Mouse (Mus musculus): ENCODE measurements at regions not wholly inside any gene's neighbourhood (a gene's known extent, or its start where the extent isn't known, plus 50 kb on each side); places are given as distances from the start of the nearest gene placed in this dataset.

- Histone ChIP-seq H3K36me3 (ENCODE audit: control insufficient read depth, insufficient read depth, low read length, poor library complexity, severe bottlenecking) (no peaks in the 10 kb centered on the region), H3K9ac (ENCODE audit: low read depth, poor library complexity, severe bottlenecking) (no peak overlapping the region), H3K27me3 (ENCODE audit: control insufficient read depth, insufficient read depth, low read length, poor library complexity, severe bottlenecking) (no peaks in the 10 kb centered on the region; the same call in 1 of the 2 replicates), H3K4me1 (ENCODE audit: control insufficient read depth, insufficient read depth, low read length) (no peaks in the 10 kb centered on the region), H3K9me3 (replicated peaks; ENCODE audit: control insufficient read depth, insufficient read depth, low read length, poor library complexity, severe bottlenecking) (no peaks in the 10 kb centered on the region), H3K4me3 (ENCODE audit: low read depth, low read length) (no peak overlapping the region), H3K27ac (ENCODE audit: insufficient read depth, low read length) (no peak overlapping the region)
- TF ChIP-seq CTCF (IDR thresholded peaks at IDR 0.05; ENCODE audit: low read depth, low read length) (no peak), POLR2A (IDR thresholded peaks at IDR 0.05; ENCODE audit: insufficient read depth, low read length) (no peak), EP300 (IDR thresholded peaks at IDR 0.05; ENCODE audit: insufficient read depth, low read depth, low read length) (no peak)
These were observed 502.8 kb upstream of the Tbx3 start for GRCm38 (mm10) chr5:119167718-119168117.

GRCm38 (mm10) chr5:119169274-119169673 lies 501.2 kb upstream of the Tbx3 start:
- no peak overlapping the region for H3K4me3 ChIP-seq (ENCODE audit: low read depth, low read length)
- H3K9ac ChIP-seq (ENCODE audit: low read depth, poor library complexity, severe bottlenecking), result no peak overlapping the region
- H3K4me1 ChIP-seq (ENCODE audit: control insufficient read depth, insufficient read depth, low read length), result no peaks in the 10 kb centered on the region
- TF ChIP-seq POLR2A (IDR thresholded peaks at IDR 0.05; ENCODE audit: insufficient read depth, low read length), result no peak
- no peak for TF ChIP-seq CTCF (IDR thresholded peaks at IDR 0.05; ENCODE audit: low read depth, low read length)
- H3K9me3 ChIP-seq (replicated peaks; ENCODE audit: control insufficient read depth, insufficient read depth, low read length, poor library complexity, severe bottlenecking), result no peaks in the 10 kb centered on the region
- H3K27ac ChIP-seq (ENCODE audit: insufficient read depth, low read length), result no peak overlapping the region
- no peaks in the 10 kb centered on the region; the same call in 1 of the 2 replicates for H3K27me3 ChIP-seq (ENCODE audit: control insufficient read depth, insufficient read depth, low read length, poor library complexity, severe bottlenecking)
- no peaks in the 10 kb centered on the region for H3K36me3 ChIP-seq (ENCODE audit: control insufficient read depth, insufficient read depth, low read length, poor library complexity, severe bottlenecking)

- no peak for TF ChIP-seq CTCF (IDR thresholded peaks at IDR 0.05; ENCODE audit: low read depth, low read length)
- no peak for TF ChIP-seq EP300 (IDR thresholded peaks at IDR 0.05; ENCODE audit: insufficient read depth, low read depth, low read length)
- no peak for TF ChIP-seq POLR2A (IDR thresholded peaks at IDR 0.05; ENCODE audit: insufficient read depth, low read length)
- H3K27me3 ChIP-seq (ENCODE audit: control insufficient read depth, insufficient read depth, low read length, poor library complexity, severe bottlenecking), result no peaks in the 10 kb centered on the region
- no peak overlapping the region for H3K4me3 ChIP-seq (ENCODE audit: low read depth, low read length)
- no peak overlapping the region for H3K9ac ChIP-seq (ENCODE audit: low read depth, poor library complexity, severe bottlenecking)
- no peak overlapping the region for H3K27ac ChIP-seq (ENCODE audit: insufficient read depth, low read length)
- no peaks in the 10 kb centered on the region for H3K9me3 ChIP-seq (replicated peaks; ENCODE audit: control insufficient read depth, insufficient read depth, low read length, poor library complexity, severe bottlenecking)
- no peaks in the 10 kb centered on the region for H3K36me3 ChIP-seq (ENCODE audit: control insufficient read depth, insufficient read depth, low read length, poor library complexity, severe bottlenecking)
- H3K4me1 ChIP-seq (ENCODE audit: control insufficient read depth, insufficient read depth, low read length), result no peaks in the 10 kb centered on the region
These were observed 498.8 kb upstream of the Tbx3 start for GRCm38 (mm10) chr5:119171626-119172025.

DNA sequence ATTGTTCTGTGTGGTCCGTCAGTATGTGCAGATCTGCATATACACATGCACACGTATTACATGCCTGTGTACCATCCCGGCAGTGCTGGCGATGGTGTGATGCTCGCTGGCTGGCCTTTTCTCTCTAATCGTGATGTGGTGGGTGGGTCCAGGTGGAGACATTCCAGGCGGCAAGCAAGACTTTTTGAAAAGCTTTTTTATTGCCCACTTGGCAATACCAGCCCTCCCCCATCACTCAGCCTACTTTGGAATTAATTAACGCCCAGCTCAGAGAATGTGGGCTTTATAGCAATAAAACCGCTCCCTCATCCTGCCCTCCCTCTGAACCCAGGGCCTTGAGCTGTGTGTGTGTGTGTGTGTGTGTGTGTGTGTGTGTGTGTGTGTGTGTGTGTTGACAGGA lies 491.7 kb upstream of the Tbx3 start:
- Histone ChIP-seq H3K36me3 (ENCODE audit: control insufficient read depth, insufficient read depth, low read length, poor library complexity, severe bottlenecking) (no peaks in the 10 kb centered on the region), H3K9ac (ENCODE audit: low read depth, poor library complexity, severe bottlenecking) (no peak overlapping the region), H3K4me1 (ENCODE audit: control insufficient read depth, insufficient read depth, low read length) (no peaks in the 10 kb centered on the region), H3K27ac (ENCODE audit: insufficient read depth, low read length) (no peak overlapping the region), H3K4me3 (ENCODE audit: low read depth, low read length) (no peak overlapping the region), H3K9me3 (replicated peaks; ENCODE audit: control insufficient read depth, insufficient read depth, low read length, poor library complexity, severe bottlenecking) (no peaks in the 10 kb centered on the region), H3K27me3 (ENCODE audit: control insufficient read depth, insufficient read depth, low read length, poor library complexity, severe bottlenecking) (no peaks in the 10 kb centered on the region)
- no peak for TF ChIP-seq CTCF (IDR thresholded peaks at IDR 0.05; ENCODE audit: low read depth, low read length)
- no peak for TF ChIP-seq EP300 (IDR thresholded peaks at IDR 0.05; ENCODE audit: insufficient read depth, low read depth, low read length)
- no peak for TF ChIP-seq POLR2A (IDR thresholded peaks at IDR 0.05; ENCODE audit: insufficient read depth, low read length)

GRCm38 (mm10) chr5:119183545-119184047 lies 486.9 kb upstream of the Tbx3 start:
- Histone ChIP-seq H3K4me1 (ENCODE audit: control insufficient read depth, insufficient read depth, low read length) (no peaks in the 10 kb centered on the region), H3K9me3 (replicated peaks; ENCODE audit: control insufficient read depth, insufficient read depth, low read length, poor library complexity, severe bottlenecking) (no peaks in the 10 kb centered on the region), H3K4me3 (ENCODE audit: low read depth, low read length) (no peak overlapping the region), H3K36me3 (ENCODE audit: control insufficient read depth, insufficient read depth, low read length, poor library complexity, severe bottlenecking) (no peaks in the 10 kb centered on the region), H3K27me3 (ENCODE audit: control insufficient read depth, insufficient read depth, low read length, poor library complexity, severe bottlenecking) (no peaks in the 10 kb centered on the region), H3K9ac (ENCODE audit: low read depth, poor library complexity, severe bottlenecking) (no peak overlapping the region), H3K27ac (ENCODE audit: insufficient read depth, low read length) (no peak overlapping the region)
- no peak for TF ChIP-seq EP300 (IDR thresholded peaks at IDR 0.05; ENCODE audit: insufficient read depth, low read depth, low read length)
- no peak for TF ChIP-seq CTCF (IDR thresholded peaks at IDR 0.05; ENCODE audit: low read depth, low read length)
- TF ChIP-seq POLR2A (IDR thresholded peaks at IDR 0.05; ENCODE audit: insufficient read depth, low read length), result no peak

- H3K9ac ChIP-seq (ENCODE audit: low read depth, poor library complexity, severe bottlenecking), result no peak overlapping the region
- no peaks in the 10 kb centered on the region for H3K9me3 ChIP-seq (replicated peaks; ENCODE audit: control insufficient read depth, insufficient read depth, low read length, poor library complexity, severe bottlenecking)
- no peak overlapping the region for H3K4me3 ChIP-seq (ENCODE audit: low read depth, low read length)
- H3K4me1 ChIP-seq (ENCODE audit: control insufficient read depth, insufficient read depth, low read length), result no peaks in the 10 kb centered on the region
- H3K27me3 ChIP-seq (ENCODE audit: control insufficient read depth, insufficient read depth, low read length, poor library complexity, severe bottlenecking), result no peaks in the 10 kb centered on the region
- no peak overlapping the region for H3K27ac ChIP-seq (ENCODE audit: insufficient read depth, low read length)
- TF ChIP-seq CTCF (IDR thresholded peaks at IDR 0.05; ENCODE audit: low read depth, low read length), result no peak
- no peak for TF ChIP-seq POLR2A (IDR thresholded peaks at IDR 0.05; ENCODE audit: insufficient read depth, low read length)
- TF ChIP-seq EP300 (IDR thresholded peaks at IDR 0.05; ENCODE audit: insufficient read depth, low read depth, low read length), result no peak
- H3K36me3 ChIP-seq (ENCODE audit: control insufficient read depth, insufficient read depth, low read length, poor library complexity, severe bottlenecking), result no peaks in the 10 kb centered on the region
These were observed 483.9 kb upstream of the Tbx3 start for GRCm38 (mm10) chr5:119186611-119187010.

Measured in ES-Bruce4 (cell line).